Mouse (Mus musculus) thymus, postnatal 25 days (tissue): ENCODE results near the gene Gm17455.
A peak's percentile ranks its signal among the peaks of the same experiment; 100 is the strongest.

ENCODE experiments used
- DNase-seq: peaks from one replicate; pipeline ENCODE4 v3.0.0; 2022

The Gm17455 gene

DNA sequence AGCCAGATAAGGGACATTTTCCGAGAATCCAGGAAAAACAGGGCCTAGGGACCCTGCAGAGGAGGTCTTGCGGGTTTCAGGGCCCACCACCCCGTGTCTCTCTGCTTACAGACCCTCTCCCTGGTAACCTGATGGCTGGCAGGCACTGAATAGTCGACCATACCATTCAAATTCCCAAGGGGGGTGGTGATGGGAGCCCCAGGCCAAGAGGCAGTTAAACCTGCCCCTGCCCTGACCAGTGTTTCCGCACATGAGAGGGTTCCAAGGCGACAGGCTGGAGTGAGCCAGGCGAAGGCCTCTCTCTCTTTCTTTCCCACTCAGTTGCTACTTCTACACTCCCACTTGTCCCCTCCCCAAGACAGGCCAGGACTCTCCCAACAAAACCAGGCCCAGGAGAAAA is at the start of gene Gm17455:
TSS of gene Gm17455 (plus strand) at position 278 of the 400 bp plus-strand sequence.
- no peak for DNase-seq

- DNase-seq: no peak
Measured at GRCm38 (mm10) chr10:60350077-60350804, 49.3 kb upstream of the Gm17455 start.

DNA sequence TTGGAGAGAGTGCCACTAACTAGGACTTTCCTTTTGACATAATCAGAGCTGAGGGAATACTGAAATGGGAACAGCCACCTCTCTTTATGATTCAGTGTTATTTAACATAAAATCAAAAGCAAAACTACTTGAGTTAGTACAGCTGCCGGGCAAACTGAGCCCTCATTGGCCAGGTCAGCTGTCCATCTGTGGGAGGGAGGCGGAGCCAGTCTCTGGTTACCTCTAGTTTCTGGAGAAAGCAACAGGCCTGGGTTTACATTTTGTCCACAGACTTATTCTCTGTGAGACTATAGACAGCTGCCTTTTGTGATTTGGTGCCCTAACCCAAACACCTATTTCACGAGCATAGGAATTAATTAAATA is 48.7 kb upstream of the Gm17455 start:
- DNase-seq: peak; percentile 87

- DNase-seq: no peak
Measured at GRCm38 (mm10) chr10:60351248-60351647, 48.3 kb upstream of the Gm17455 start.

DNA sequence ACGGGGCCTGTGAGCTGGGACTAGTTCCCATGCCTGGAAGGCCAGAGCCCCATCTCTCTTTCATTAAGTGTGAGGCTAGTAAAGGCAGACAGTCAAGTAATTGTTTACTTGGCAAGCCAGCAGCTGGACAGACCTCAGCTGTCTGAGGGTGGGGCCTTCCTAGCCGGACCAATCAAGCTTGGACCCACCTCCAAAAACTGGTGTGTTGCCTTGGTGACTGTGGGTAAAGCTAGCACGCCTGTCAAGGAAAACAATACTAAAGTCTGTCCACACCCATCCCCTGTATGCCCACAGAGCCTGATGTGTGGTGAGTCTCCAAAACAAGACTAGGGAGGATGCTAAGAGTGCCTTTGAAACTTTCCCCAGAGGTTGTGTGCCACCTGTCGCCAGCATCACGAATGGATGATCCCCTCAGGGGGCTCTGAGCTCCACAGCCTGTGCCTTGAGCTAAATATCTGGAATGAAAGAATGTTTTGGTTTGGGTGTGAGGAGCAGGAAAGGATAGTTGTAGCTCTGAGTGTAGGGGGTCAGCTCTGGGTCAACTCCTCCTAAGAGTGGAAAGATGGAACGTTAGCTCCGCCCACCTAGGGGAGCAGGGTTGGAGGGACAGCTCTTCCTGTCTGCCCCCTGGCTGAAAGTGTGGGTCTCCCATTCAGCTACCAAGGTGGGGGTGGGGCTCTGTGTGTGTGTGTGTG is 47.6 kb upstream of the Gm17455 start:
- peak; percentile 40 for DNase-seq

DNA sequence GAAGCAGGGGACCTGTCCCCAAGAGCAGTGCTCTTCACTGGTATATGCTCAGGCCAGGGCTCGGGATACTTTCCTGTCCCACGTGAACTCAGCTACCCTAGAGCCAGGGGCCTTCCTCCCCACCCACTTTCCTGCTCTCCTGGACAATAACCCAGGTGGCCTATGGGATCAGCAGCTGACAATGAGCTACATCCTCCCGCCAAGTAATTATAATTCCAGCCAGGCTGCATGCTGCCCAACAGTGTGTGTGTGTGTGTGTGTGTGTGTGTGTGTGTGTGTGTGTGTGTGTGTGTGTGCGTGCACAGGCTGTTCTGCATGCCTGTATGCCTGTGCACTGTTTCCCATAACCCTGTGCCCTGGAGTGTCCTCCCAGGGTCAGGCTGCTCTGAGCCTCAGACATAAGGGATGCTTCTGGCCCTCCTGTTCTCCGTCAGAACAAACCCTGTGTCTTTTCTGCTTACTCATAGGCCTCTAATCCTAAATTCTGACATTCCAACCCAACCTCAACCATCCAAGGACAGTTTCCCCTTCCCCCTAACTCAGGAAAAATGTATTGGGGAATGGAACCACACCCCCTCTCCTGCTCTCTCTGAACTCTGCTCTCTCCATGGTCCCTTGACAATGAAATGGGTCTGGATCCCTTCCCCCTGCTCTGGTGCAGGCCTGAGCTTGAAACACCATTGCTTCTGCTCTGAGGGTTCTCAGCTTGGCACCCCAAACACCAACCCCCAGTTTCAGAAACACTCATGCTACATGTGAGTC is 46.1 kb upstream of the Gm17455 start:
- DNase-seq: no peak

DNA sequence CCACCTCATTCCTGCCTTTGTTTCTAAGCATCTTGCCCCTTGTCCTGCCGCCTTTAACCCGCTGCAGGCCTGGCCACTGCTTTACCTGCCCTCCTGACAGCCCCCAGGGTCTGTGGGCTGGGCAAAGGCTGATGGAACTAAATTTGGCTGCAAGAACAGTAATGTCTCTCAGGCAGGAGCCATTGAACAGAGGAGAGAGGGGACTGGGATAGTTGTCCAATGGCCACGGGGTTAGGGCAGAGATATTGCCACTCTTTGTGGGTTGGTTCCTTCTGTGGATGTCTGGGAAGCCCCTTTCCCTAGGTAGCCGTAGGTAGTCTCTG is 45.6 kb upstream of the Gm17455 start:
- no peak for DNase-seq

GRCm38 (mm10) chr10:60354881-60355677 is 44.4 kb upstream of the Gm17455 start:
- DNase-seq: no peak

DNA sequence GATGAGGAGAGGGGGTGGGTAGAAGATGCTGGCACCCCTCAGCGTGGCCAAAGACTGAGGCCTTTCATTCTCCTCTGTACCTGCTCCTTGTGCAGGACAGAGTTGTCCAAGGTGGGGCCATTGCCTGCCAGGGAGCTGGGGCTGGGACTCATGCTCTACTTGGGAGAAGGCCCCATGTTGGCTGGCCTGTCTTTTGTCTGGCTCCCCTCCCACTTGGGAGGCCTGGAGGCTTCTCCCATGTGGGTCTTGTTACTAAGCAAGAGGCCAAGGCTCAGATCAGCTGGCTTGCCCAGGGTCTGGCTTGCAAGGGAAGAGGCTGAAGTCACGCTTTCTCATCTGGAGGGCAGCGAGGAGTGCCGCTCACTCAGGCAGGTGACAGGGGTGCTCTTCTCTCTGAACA is 42.1 kb upstream of the Gm17455 start:
- no peak for DNase-seq

GRCm38 (mm10) chr10:60357901-60358300 is 41.6 kb upstream of the Gm17455 start:
- DNase-seq: no peak

- DNase-seq: no peak
Measured at GRCm38 (mm10) chr10:60358776-60359175, 40.8 kb upstream of the Gm17455 start.

GRCm38 (mm10) chr10:60361615-60362309 is 37.8 kb upstream of the Gm17455 start:
- DNase-seq: no peak

DNA sequence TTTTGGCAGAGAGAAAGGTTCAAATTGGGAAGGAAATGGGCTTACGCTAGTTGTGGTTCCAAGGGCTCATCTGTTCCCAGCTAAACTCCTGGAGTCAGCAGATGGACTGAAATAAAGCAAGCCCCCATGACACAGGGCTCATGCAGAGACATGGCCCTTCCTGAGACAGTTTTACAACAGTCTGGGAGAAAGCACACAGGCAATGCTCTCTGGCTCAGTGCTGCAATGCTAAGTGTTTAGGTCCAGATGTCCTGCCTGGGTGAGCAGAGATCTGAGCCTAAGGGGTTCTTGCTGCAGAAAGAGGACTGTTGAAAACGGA is 37.3 kb upstream of the Gm17455 start:
- DNase-seq: no peak

GRCm38 (mm10) chr10:60363426-60363825 is 36.1 kb upstream of the Gm17455 start:
- no peak for DNase-seq

GRCm38 (mm10) chr10:60367145-60367544 is 32.4 kb upstream of the Gm17455 start:
- DNase-seq: no peak

GRCm38 (mm10) chr10:60367904-60368303 is 31.6 kb upstream of the Gm17455 start:
- no peak for DNase-seq

- no peak for DNase-seq
Measured at GRCm38 (mm10) chr10:60369405-60369804, 30.1 kb upstream of the Gm17455 start.

DNA sequence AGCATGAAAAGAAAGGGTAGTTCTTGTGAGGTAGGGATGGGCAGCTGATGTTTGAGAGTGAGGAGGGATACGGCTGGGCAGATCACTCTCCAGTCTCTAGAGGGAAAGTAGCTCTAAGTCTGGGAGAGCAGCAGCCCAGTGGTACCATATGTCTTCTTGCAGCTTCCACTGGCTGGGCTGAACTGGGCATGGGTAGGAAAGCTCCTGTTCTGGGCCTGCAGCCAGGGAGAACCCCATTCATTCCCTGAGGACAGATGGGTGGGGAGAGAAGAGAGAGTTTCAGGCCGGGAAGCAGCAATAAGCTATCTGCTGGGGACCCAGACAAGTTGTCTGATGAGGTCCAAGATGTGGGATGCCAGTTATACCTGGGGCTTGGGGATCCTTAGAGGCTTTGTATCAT is 29.4 kb upstream of the Gm17455 start:
- no peak for DNase-seq

GRCm38 (mm10) chr10:60370601-60371061 is 28.9 kb upstream of the Gm17455 start:
- DNase-seq: peak; percentile 77

DNA sequence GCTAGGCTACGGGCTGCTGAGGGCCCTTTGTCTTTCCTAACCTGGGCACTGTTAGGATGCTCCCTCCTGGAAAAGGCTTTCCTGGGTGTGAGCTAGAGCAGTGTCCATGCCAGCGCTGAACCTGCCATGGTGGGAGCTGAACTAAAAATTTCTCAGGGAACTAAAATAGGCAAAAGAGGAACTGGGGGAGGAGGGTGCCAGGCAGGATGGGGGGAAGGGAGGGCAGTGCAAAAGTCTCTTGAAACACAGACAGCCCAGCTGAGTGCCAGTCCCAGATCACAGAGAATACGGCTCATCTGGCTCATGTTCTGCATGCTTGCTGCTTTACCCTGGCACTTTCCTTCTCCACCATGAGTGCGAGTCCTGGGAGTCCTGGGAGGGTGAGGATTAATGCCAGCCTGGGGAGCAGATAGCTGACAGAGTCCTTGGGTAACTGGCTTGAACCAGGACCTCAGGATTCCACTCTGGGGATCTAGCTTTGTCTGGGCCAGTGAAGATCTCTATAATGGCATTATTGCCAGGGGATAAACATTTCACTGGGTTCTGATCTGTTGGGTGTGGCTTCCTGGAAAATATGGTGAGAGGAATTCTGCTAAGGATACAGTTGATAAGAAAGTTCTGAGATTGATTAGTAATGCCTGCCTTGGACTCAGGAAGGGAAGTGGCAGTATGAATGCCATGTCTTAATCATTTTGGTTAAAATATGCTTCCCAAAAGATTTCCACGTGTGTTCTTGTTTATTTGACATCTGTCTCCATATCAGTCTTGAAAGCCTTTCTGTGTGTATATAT is 27.7 kb upstream of the Gm17455 start:
- peak; percentile 76 for DNase-seq

GRCm38 (mm10) chr10:60373543-60373936 is 26.0 kb upstream of the Gm17455 start:
- DNase-seq: no peak
